In genomic region chr2:45901892-45902291, GRCm38 (mm10) we compare ENCODE assay signal across 18 mouse cellular contexts.
"Had no signal": no experiment of that assay in that cellular context is flagged by ENCODE, and none has a peak within 500 bp of the region (broad histone marks: within the 10 kb centered on the region; RNA-seq: fewer than 3 reads in every experiment).

No protein-coding gene starts in this region.

- DNase-seq: lung, adult 18-20 months; lung, embryonic 14.5 days; lung, postnatal 10 days; lung, postnatal 4 days; midbrain, embryonic 14.5 days; retina, postnatal 1 day; right cerebral cortex, adult 18-20 months; right cerebral cortex, postnatal 25 days; right cerebral cortex, postnatal 4 days; spleen, adult 18-20 months; thymus, postnatal 14 days; thymus, postnatal 36 days had no signal

- H3K27me3 ChIP-seq: liver, embryonic 12.5 days; midbrain, embryonic 12.5 days; neural tube, embryonic 12.5 days had no signal

- H3K4me2 ChIP-seq: liver, embryonic 12.5 days; lung, embryonic 14.5 days; midbrain, embryonic 12.5 days; neural tube, embryonic 12.5 days had no signal

- ATAC-seq: liver, embryonic 12.5 days; midbrain, embryonic 16.5 days had no signal

- H3K9ac ChIP-seq: liver, embryonic 12.5 days; liver, embryonic 14.5 days; lung, embryonic 14.5 days; midbrain, embryonic 12.5 days; neural tube, embryonic 12.5 days had no signal

- H3K4me1 ChIP-seq: liver, embryonic 12.5 days; midbrain, embryonic 10.5 days; midbrain, embryonic 12.5 days; neural tube, embryonic 12.5 days had no signal

- H3K4me3 ChIP-seq: liver, embryonic 12.5 days; midbrain, embryonic 10.5 days; midbrain, embryonic 12.5 days; neural tube, embryonic 12.5 days had no signal

- H3K36me3 ChIP-seq: liver, embryonic 12.5 days; midbrain, embryonic 10.5 days; midbrain, embryonic 12.5 days; neural tube, embryonic 12.5 days had no signal

- H3K9me3 ChIP-seq: liver, embryonic 12.5 days; midbrain, embryonic 10.5 days; midbrain, embryonic 12.5 days; neural tube, embryonic 12.5 days had no signal

- H3K27ac ChIP-seq: liver, embryonic 12.5 days; liver, embryonic 14.5 days; midbrain, embryonic 10.5 days; midbrain, embryonic 12.5 days; neural tube, embryonic 12.5 days had no signal
